Mouse (Mus musculus) inflammation-experienced regulatory T-cells (primary cell): ENCODE measurements around the gene Plin2. TPM values are rescaled to one million over a fixed set of nuclear protein-coding genes. Genes with fewer than 3 reads are reported as not detected.

Experiments
- polyA plus RNA-seq, 2 experiments: library from polyadenylated mRNA; unstranded; fragments of 100-300 nt; shearing (Covaris generic); gene quantifications; one replicate each; pipeline ENCODE4 v1.2.1; 2017

Gene Plin2
- polyA plus RNA-seq = 10 to 100 TPM; 19.5 to 19.6 TPM

DNA sequence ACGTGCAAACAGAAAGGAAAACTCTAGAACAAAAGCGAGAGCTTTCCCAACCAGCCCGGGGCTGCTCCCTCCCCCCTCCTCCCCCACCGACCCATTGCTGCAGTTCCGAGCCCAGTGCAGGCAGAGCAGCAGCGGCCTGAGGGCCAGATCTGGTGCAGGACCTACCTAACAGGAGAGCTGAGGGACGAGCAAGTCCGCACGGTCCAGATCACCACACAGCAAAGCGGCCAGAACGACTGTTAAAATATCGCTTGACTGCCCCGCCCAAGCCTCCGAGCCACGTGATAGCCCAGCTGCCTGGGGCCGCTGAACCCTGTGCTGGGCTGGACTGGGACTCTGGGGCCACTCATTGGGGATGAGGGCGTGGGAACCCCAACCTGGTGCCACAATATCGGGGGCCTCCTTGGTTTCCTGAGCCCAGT lies at the start of gene Plin2:
Plin2 (minus strand) TSS at position 281 of the 422 bp plus-strand sequence.

DNA sequence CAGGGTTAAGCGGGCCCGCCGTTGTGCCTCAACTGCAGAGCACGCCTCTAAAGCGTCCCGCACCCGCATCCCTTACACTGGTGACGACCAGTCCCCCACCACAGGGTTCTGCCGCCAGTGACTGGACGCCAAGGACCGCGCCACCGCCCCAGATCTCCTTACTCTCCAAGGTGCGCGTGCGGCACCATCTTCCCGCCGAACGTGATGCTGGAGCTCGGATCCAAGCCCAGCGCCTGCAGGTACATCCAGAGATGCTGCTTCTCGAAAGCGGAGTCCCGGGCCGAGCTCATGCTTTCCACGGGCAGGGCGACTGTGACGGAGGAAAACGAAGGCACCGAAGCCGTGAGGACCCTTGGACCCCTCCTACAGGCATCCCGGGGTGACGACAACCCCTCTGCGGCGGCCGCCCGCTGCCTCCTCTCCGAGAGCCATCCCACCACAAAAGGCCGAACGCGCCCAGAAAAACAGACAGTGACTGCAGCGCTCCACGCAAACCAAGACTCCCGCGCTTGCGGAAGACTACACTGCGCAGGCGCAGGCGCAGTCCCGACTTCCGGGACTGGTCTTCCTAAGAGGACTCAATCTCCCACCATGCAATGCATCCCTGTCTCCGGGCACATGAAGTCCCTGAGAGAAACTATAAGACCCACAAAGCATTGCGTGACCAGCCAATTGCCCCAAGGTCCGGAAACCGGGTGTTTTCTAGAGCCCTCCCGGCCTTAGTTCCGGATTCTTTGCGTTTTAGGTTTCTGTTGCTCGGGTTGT lies 58.2 kb downstream of the Plin2 start, which contains the start of gene Haus6:
Haus6 (minus strand) TSS at position 532 of the 765 bp plus-strand sequence.

Other genes with a start within 250 kb of the Plin2 start
- under 1 TPM in 1 of 2 experiments, not detected in 1; 0.60 TPM for gene Saxo1, start 111.7 kb downstream of the Plin2 start, polyA plus RNA-seq
- 10 to 100 TPM; 45.5 to 57.9 TPM for gene Rraga, start 94.4 kb downstream of the Plin2 start, polyA plus RNA-seq
- gene Haus6, start 58.0 kb downstream of the Plin2 start, polyA plus RNA-seq = 10 to 100 TPM; 15.3 to 16.4 TPM
- gene Dennd4c, start 78.5 kb upstream of the Plin2 start, polyA plus RNA-seq = 10 to 100 TPM in 1 of 2 experiments, 1 to 10 TPM in 1; 9.5 to 17.1 TPM
- gene Rps6, start 187.4 kb upstream of the Plin2 start, polyA plus RNA-seq = 100 to 1,000 TPM; 442 to 506 TPM
- gene Acer2, start 204.3 kb upstream of the Plin2 start, polyA plus RNA-seq = 10 to 100 TPM in 1 of 2 experiments, 1 to 10 TPM in 1; 7.0 to 11.2 TPM